Mouse (Mus musculus): ENCODE measurements around the gene Glb1. TPM values are rescaled to one million over a fixed set of nuclear protein-coding genes. Genes with fewer than 3 reads are reported as not detected.

Gene Glb1
- polyA plus RNA-seq, 1 experiment from 2014 or later, result 20.9 TPM

DNA sequence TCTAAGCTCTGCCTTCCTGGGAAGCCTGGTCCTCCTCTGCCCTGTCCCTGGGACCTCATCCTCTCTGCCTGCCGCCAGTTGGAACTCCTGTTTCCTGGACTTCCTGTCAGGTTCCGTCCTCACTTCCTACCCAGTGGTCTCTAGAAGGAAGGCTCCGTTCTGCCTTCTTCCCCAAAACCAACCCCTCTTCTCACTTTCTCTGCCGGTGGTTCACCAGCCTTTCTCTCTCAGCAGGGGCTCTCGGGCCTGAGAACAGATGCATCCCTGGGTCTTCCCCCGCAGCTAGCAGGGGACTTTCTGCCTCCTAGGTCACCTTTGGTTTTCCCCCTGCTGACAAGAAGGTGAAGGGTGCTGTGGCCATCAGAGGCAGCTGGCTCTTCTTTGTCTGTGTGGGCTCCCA lies 64.6 kb downstream of the Glb1 start:
- Histone ChIP-seq H3K4me2 (no peak overlapping the region), H3K4me1 (ENCODE audit: control insufficient read depth, insufficient read depth, low read length) (0 out of 2 replicates have a peak, but pooled peaks cover 2% of the 10 kb centered on the region), H3K9me3 (ENCODE audit: control insufficient read depth, low read length) (no peaks in the 10 kb centered on the region), H3K27me3 (ENCODE audit: control insufficient read depth, insufficient read depth, low read length) (no peaks in the 10 kb centered on the region), H3K36me3 (ENCODE audit: control insufficient read depth, insufficient read depth, low read length) (no peaks in the 10 kb centered on the region; the same call in 1 of the 2 replicates), H3K9ac (ENCODE audit: low read length) (no peak overlapping the region), H3K4me3 (ENCODE audit: low read depth, low read length) (no peak overlapping the region), H3K27ac (ENCODE audit: low read depth, low read length) (no peak overlapping the region)
- ATAC-seq (ENCODE audit: low FRiP score) (no peak), DNase-seq (ENCODE audit: low spot score, missing footprints) (no peak)
- 76% methylated on average over 6 of the region's 6 CpGs for WGBS

DNA sequence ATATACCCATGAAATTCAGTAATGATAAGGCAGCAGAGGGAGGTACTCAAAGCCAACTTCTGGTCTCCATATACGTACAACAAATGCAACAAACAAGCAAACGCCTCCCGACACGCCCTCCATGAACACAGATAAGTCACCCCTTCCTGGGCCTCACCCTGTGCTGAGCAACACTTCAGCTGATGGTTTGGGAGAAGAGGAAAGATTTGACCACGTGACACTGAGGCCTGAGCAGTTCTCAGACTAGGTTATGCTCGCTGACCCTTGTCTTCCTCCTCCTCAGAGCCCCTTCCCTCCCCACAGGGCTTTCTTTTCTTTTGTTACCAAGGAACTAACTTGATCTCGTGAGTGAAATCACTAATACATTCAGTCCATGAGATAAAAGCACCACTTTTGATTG lies 66.0 kb downstream of the Glb1 start:
- 59% methylated on average over 7 of the region's 7 CpGs for WGBS
- H3K9me3 ChIP-seq (ENCODE audit: control insufficient read depth, low read length), result no peaks in the 10 kb centered on the region
- no peak overlapping the region for H3K27ac ChIP-seq (ENCODE audit: low read depth, low read length)
- H3K9ac ChIP-seq (ENCODE audit: low read length), result no peak overlapping the region
- 0 out of 2 replicates have a peak, but pooled peaks cover 2% of the 10 kb centered on the region for H3K4me1 ChIP-seq (ENCODE audit: control insufficient read depth, insufficient read depth, low read length)
- H3K27me3 ChIP-seq (ENCODE audit: control insufficient read depth, insufficient read depth, low read length), result no peaks in the 10 kb centered on the region
- ATAC-seq (ENCODE audit: low FRiP score), result no peak
- DNase-seq (ENCODE audit: low spot score, missing footprints), result no peak
- no peak overlapping the region for H3K4me2 ChIP-seq
- no peak overlapping the region for H3K4me3 ChIP-seq (ENCODE audit: low read depth, low read length)
- H3K36me3 ChIP-seq (ENCODE audit: control insufficient read depth, insufficient read depth, low read length), result no peaks in the 10 kb centered on the region; the same call in 1 of the 2 replicates

DNA sequence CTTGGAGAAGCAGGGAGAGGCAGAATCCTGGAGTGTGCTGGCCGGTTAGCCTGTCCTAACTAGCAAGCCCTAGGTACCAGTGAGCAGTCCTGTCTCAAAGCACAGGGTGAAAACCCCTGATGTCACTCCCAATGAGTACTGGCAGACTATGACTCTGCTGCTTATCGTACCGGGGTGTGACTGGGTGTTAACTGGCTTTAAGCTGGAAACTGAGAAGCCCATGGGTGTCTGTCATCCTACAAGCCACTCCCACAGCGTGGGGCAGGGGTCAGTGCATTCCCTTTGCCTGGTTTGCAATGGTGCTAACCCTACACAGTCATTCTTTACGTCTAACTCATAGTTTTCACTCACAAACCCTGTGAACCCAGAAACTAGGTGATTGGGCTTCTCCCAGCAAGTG lies 67.3 kb downstream of the Glb1 start:
- Histone ChIP-seq H3K4me2 (no peak overlapping the region), H3K9ac (ENCODE audit: low read length) (no peak overlapping the region), H3K9me3 (ENCODE audit: control insufficient read depth, low read length) (no peaks in the 10 kb centered on the region), H3K27me3 (ENCODE audit: control insufficient read depth, insufficient read depth, low read length) (no peaks in the 10 kb centered on the region), H3K36me3 (ENCODE audit: control insufficient read depth, insufficient read depth, low read length) (no peaks in the 10 kb centered on the region; the same call in 1 of the 2 replicates), H3K27ac (ENCODE audit: low read depth, low read length) (no peak overlapping the region), H3K4me1 (ENCODE audit: control insufficient read depth, insufficient read depth, low read length) (0 out of 2 replicates have a peak, but pooled peaks cover 2% of the 10 kb centered on the region), H3K4me3 (ENCODE audit: low read depth, low read length) (no peak overlapping the region)
- WGBS, result 85% methylated on average over 5 of the region's 5 CpGs
- ATAC-seq (ENCODE audit: low FRiP score) (no peak), DNase-seq (ENCODE audit: low spot score, missing footprints) (no peak)

DNA sequence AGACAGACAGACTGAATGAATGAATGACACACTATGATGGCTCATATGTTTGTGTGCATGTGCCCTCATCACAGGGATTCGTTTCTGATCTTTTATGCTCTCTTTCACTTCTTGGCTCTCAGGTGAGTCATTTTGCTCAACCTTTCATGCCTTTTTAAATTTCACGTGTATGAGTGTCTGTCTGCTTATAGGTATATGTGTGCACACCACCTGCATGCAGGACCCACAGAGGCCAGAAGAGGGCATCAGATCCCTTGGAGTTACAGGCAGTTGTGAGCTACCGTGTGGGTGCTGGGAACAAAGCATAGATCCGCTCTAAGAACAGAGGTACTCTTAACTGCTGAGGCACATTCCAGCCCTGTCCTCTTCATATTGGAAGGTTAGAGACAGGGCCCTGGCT lies 67.8 kb downstream of the Glb1 start:
- Histone ChIP-seq H3K4me2 (no peak overlapping the region), H3K9me3 (ENCODE audit: control insufficient read depth, low read length) (no peaks in the 10 kb centered on the region), H3K4me3 (ENCODE audit: low read depth, low read length) (no peak overlapping the region), H3K4me1 (ENCODE audit: control insufficient read depth, insufficient read depth, low read length) (0 out of 2 replicates have a peak, but pooled peaks cover 2% of the 10 kb centered on the region), H3K27me3 (ENCODE audit: control insufficient read depth, insufficient read depth, low read length) (no peaks in the 10 kb centered on the region), H3K36me3 (ENCODE audit: control insufficient read depth, insufficient read depth, low read length) (no peaks in the 10 kb centered on the region; the same call in 1 of the 2 replicates), H3K9ac (ENCODE audit: low read length) (no peak overlapping the region), H3K27ac (ENCODE audit: low read depth, low read length) (no peak overlapping the region)
- ATAC-seq (ENCODE audit: low FRiP score) (no peak), DNase-seq (ENCODE audit: low spot score, missing footprints) (no peak)
- 90% methylated on average over 4 of the region's 4 CpGs for WGBS

DNA sequence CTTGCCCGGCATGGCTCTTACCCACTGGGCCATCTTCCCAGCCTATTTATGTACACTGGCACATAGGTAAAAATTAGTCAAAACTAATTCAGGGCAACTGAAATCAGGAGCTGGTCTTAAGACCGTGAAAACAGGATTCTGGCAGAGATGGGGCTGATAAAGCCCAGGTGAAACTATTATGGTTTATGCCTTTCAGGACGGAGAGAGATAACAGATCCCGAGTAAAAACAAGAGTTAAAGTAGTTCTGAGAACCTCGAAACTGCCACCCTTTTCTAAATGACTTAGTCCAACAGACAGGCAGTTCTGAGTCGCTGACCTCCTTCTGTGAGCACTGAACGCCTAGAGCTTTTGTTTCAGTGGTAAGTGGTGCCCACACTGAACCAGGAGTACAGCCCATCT lies 71.0 kb downstream of the Glb1 start:
- 82% methylated on average over 7 of the region's 7 CpGs for WGBS
- no peak overlapping the region for H3K4me3 ChIP-seq (ENCODE audit: low read depth, low read length)
- no peak overlapping the region for H3K27ac ChIP-seq (ENCODE audit: low read depth, low read length)
- 0 out of 2 replicates have a peak, but pooled peaks cover 2% of the 10 kb centered on the region for H3K4me1 ChIP-seq (ENCODE audit: control insufficient read depth, insufficient read depth, low read length)
- no peaks in the 10 kb centered on the region for H3K9me3 ChIP-seq (ENCODE audit: control insufficient read depth, low read length)
- no peak overlapping the region for H3K9ac ChIP-seq (ENCODE audit: low read length)
- DNase-seq (ENCODE audit: low spot score, missing footprints) (no peak), ATAC-seq (ENCODE audit: low FRiP score) (no peak)
- H3K27me3 ChIP-seq (ENCODE audit: control insufficient read depth, insufficient read depth, low read length), result no peaks in the 10 kb centered on the region
- H3K36me3 ChIP-seq (ENCODE audit: control insufficient read depth, insufficient read depth, low read length), result no peaks in the 10 kb centered on the region
- H3K4me2 ChIP-seq, result no peak overlapping the region

DNA sequence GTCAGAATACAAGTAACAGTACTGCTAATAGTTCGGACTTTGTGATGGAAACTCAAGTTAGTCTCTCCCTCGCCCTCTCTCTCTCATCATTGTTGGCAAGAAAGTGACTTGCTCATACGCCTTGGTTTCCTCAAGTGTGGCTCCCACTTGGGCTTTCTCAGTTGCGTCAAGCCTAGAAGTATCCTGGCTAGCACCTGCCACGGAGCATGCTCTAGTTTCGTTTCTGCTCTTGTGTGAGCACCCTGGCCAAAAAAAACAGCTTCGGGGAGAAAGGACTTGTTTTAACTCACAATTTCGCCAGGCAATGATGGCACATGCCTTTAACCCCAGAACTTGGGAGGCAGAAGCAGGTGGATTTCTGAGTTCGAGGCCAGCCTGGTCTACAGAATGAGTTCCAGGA lies 76.1 kb downstream of the Glb1 start:
- no peaks in the 10 kb centered on the region for H3K9me3 ChIP-seq (ENCODE audit: control insufficient read depth, low read length)
- 93% methylated on average over 9 of the region's 9 CpGs for WGBS
- no peak overlapping the region for H3K4me2 ChIP-seq
- H3K27ac ChIP-seq (ENCODE audit: low read depth, low read length), result no peak overlapping the region
- H3K4me3 ChIP-seq (ENCODE audit: low read depth, low read length), result no peak overlapping the region
- H3K27me3 ChIP-seq (ENCODE audit: control insufficient read depth, insufficient read depth, low read length), result no peaks in the 10 kb centered on the region
- ATAC-seq (ENCODE audit: low FRiP score) (no peak), DNase-seq (ENCODE audit: low spot score, missing footprints) (no peak)
- no peaks in the 10 kb centered on the region for H3K36me3 ChIP-seq (ENCODE audit: control insufficient read depth, insufficient read depth, low read length)
- no peaks in the 10 kb centered on the region for H3K4me1 ChIP-seq (ENCODE audit: control insufficient read depth, insufficient read depth, low read length)
- H3K9ac ChIP-seq (ENCODE audit: low read length), result no peak overlapping the region

- no peak overlapping the region for H3K27ac ChIP-seq (ENCODE audit: low read depth, low read length)
- no peaks in the 10 kb centered on the region for H3K27me3 ChIP-seq (ENCODE audit: control insufficient read depth, insufficient read depth, low read length)
- no peaks in the 10 kb centered on the region for H3K4me1 ChIP-seq (ENCODE audit: control insufficient read depth, insufficient read depth, low read length)
- H3K4me3 ChIP-seq (ENCODE audit: low read depth, low read length), result no peak overlapping the region
- ATAC-seq (ENCODE audit: low FRiP score) (no peak), DNase-seq (ENCODE audit: low spot score, missing footprints) (no peak)
- H3K9ac ChIP-seq (ENCODE audit: low read length), result no peak overlapping the region
- no peaks in the 10 kb centered on the region for H3K9me3 ChIP-seq (ENCODE audit: control insufficient read depth, low read length)
- H3K36me3 ChIP-seq (ENCODE audit: control insufficient read depth, insufficient read depth, low read length), result no peaks in the 10 kb centered on the region
- no peak overlapping the region for H3K4me2 ChIP-seq
- 78% methylated on average over 3 of the region's 3 CpGs for WGBS
Measured at GRCm38 (mm10) chr9:114480940-114481339, 80.1 kb downstream of the Glb1 start.

DNA sequence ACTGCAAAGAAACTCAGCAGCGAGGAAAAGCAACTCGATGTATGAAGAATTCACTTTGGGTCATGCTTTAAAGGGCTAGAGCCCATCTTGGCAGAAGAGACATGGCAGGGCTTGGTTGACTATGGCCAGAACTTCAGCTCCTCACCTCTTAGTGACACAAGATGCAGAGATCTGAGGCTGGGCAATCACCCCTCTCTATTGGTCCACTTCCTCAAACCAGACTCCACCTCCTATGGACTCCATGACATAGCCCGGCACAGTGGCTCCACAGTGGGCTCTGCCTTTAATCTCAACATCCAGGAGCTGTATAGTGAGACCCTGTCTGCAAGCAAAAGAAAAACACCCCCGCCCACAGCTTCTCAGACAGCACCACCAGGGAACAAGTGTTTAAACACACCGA lies 83.9 kb downstream of the Glb1 start:
- WGBS, result 85% methylated on average over 5 of the region's 5 CpGs
- DNase-seq (ENCODE audit: low spot score, missing footprints), result no peak

DNA sequence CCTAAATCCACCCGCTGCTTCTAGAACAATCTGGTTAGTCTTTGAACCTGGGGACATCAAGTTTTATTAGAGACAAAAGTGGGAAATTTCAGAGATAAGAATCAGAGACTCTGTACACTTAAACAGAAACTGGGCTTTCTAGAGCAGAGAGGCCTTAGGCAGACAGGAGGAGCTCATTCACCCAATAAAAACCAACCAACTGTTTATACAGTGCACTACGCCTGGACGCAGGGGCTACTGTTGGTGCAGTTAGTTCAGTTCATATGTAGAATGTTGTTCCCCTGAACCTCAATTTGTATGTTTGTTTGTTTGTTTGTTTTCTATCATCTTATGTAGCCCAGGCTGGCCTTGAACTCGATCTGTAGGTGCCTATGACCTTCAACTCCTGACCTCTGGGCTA lies 85.9 kb downstream of the Glb1 start:
- Histone ChIP-seq H3K4me3 (ENCODE audit: low read depth, low read length) (no peak overlapping the region), H3K27ac (ENCODE audit: low read depth, low read length) (no peak overlapping the region), H3K36me3 (ENCODE audit: control insufficient read depth, insufficient read depth, low read length) (no peaks in the 10 kb centered on the region), H3K9me3 (ENCODE audit: control insufficient read depth, low read length) (no peaks in the 10 kb centered on the region), H3K4me2 (no peak overlapping the region), H3K9ac (ENCODE audit: low read length) (no peak overlapping the region), H3K4me1 (ENCODE audit: control insufficient read depth, insufficient read depth, low read length) (no peaks in the 10 kb centered on the region), H3K27me3 (ENCODE audit: control insufficient read depth, insufficient read depth, low read length) (no peaks in the 10 kb centered on the region)
- 90% methylated on average over 4 of the region's 4 CpGs for WGBS
- ATAC-seq (ENCODE audit: low FRiP score) (no peak), DNase-seq (ENCODE audit: low spot score, missing footprints) (no peak)

More for the DNA sequence above, 83.9 kb downstream of the Glb1 start:
- no peak overlapping the region for H3K4me2 ChIP-seq
- H3K4me3 ChIP-seq (ENCODE audit: low read depth, low read length), result no peak overlapping the region
- no peaks in the 10 kb centered on the region for H3K27me3 ChIP-seq (ENCODE audit: control insufficient read depth, insufficient read depth, low read length)
- H3K27ac ChIP-seq (ENCODE audit: low read depth, low read length), result no peak overlapping the region
- ATAC-seq (ENCODE audit: low FRiP score), result no peak
- no peak overlapping the region for H3K9ac ChIP-seq (ENCODE audit: low read length)
- no peaks in the 10 kb centered on the region for H3K4me1 ChIP-seq (ENCODE audit: control insufficient read depth, insufficient read depth, low read length)
- no peaks in the 10 kb centered on the region for H3K36me3 ChIP-seq (ENCODE audit: control insufficient read depth, insufficient read depth, low read length)
- H3K9me3 ChIP-seq (ENCODE audit: control insufficient read depth, low read length), result no peaks in the 10 kb centered on the region

Data from midbrain, embryonic 11.5 days (tissue).